Mouse (Mus musculus) left cerebral cortex, adult 11 months (tissue): Measurements from ENCODE around the gene Ankrd13b.
"Not testable (repeated sequence)": the region's sequence is repeated elsewhere in the genome, so short reads cannot be mapped to it uniquely, and the experiment has no call there.

Experiments
- DNase-seq: peaks from one replicate; pipeline ENCODE4 v3.0.0; 2022; ENCODE audit warnings: low spot score

Gene Ankrd13b

GRCm38 (mm10) chr11:77489591-77490235, at the start of gene Ankrd13b:
TSS of gene Ankrd13b (minus strand) at chr11:77489678.
- no peak for DNase-seq

DNA sequence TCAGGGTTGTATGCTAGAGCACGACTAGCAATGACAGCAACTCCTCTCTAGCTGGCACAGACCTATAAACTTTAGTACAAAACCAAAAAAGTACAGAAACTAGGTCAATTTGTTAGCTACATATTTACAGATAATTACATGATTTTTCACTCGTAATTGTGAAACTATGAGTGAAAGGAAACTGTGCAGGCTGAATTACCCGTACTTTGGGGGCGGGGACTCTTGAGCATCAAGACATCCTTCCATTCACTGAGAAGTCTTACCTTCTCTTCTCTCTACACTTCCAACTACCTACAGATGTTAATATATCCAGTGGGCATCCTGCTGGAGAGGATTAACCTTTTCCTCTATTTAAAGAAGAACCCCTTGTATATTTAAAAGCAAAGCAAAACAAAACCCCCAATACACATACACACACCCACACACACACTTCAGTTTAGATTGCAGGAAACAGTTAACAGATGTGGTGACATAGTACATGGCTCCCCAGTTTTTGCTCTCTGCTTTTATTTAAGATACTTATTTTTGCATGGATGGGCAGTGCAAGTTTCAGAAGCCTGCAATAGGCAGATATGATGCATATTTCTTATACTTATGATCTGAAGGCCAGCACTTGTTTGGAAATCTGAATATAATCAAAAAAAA, 42.8 kb upstream of the Ankrd13b start:
- no peak for DNase-seq

DNA sequence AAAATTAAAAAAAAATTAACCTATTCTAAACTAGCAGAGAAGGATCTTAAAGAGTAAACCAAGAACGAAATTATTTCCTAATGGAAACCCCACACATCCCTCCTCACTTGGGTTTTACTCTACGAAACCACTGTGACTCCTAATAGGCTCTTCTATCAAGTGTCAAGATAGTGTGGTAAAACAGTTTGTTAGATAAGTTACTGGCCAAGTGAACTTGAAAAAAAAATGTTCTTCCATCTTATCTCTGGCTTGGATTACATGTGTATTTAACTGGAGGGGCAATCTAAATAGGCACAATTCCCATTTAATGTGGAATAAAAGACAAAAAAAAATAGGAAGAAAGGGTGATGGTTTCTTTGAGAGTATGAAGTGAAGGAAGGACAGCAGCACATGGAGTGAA, 41.4 kb upstream of the Ankrd13b start:
- no peak for DNase-seq

- no peak for DNase-seq
Observed at GRCm38 (mm10) chr11:77529644-77530043, 40.2 kb upstream of the Ankrd13b start.

DNA sequence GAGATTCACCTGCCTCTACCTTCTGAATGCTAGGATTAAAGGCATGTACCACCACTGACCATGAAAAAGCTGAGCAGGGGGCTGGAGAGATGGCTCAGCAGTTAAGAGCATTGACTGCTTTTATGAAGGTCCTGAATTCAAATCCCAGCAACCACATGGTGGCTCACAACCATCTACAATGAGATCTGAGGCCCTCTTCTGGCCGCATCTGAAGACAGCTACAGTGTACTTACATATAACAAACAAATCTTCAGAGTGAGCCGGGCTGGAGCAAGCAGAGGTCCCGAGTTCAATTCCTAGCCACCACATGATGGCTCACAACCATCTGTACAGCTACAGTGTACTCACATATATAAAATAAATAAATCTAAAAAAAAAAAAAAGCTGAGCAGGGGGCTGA, 38.9 kb upstream of the Ankrd13b start:
- not testable (repeated sequence) for DNase-seq

GRCm38 (mm10) chr11:77525804-77526486, 36.5 kb upstream of the Ankrd13b start:
- no peak for DNase-seq

- no peak for DNase-seq
Observed at GRCm38 (mm10) chr11:77520601-77521529, 31.4 kb upstream of the Ankrd13b start.

DNA sequence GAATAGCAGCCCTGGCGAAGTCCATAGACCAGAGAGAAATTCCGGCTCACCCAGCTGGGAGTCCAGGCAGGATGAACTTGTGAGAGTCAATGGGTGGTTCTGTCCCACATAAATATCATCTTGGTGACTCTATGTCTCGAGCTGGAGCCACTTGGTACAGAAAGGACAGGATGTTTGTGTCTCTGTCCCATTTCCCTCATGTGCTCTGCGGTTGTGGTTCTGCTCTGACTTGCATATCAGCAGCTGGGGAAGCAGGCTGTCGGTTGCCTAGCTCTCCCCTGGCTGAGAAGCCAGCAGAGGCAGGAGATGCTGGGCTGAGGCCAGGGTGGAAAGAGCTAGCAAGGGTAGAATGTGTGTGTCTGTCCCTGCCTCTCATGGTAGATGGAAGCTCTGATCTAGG, 29.6 kb upstream of the Ankrd13b start, which contains the start of gene Gm10392:
Gm10392 (minus strand) TSS at position 156 of the 400 bp plus-strand sequence.
- DNase-seq = no peak

DNA sequence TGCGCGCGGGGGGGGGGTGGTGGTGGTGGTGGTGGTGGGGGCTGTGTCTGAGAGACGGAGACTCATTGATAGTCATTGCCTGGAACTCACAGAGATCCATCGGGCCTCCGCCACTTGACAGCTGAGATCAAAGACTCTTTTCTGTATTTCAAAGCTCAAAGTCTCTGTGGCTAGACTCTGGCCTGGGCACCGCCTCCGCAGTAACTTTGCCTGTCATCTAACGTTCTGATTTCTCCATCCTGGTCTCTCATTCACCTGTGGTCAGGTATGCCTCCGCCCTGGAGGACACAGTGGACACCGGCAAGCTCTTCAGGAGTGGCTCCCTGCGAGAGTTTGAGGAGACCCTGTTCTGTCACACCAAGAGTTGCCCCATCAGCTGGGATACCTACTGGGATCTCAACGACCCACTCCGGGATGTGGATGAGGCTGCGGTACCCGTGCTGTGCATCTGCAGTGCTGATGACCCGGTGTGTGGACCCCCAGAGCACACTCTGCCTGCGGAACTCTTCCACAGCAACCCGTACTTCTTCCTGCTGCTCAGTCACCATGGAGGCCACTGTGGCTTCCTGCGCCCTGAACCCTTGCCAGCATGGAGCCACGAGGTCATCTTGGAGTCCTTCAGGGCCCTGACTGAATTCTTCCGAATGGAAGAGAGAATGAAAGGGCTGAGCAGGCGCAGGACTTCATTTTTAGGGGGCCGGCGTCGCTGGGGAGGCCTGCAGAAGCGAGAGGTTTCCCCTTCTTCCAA, 28.7 kb upstream of the Ankrd13b start:
- no peak for DNase-seq

DNA sequence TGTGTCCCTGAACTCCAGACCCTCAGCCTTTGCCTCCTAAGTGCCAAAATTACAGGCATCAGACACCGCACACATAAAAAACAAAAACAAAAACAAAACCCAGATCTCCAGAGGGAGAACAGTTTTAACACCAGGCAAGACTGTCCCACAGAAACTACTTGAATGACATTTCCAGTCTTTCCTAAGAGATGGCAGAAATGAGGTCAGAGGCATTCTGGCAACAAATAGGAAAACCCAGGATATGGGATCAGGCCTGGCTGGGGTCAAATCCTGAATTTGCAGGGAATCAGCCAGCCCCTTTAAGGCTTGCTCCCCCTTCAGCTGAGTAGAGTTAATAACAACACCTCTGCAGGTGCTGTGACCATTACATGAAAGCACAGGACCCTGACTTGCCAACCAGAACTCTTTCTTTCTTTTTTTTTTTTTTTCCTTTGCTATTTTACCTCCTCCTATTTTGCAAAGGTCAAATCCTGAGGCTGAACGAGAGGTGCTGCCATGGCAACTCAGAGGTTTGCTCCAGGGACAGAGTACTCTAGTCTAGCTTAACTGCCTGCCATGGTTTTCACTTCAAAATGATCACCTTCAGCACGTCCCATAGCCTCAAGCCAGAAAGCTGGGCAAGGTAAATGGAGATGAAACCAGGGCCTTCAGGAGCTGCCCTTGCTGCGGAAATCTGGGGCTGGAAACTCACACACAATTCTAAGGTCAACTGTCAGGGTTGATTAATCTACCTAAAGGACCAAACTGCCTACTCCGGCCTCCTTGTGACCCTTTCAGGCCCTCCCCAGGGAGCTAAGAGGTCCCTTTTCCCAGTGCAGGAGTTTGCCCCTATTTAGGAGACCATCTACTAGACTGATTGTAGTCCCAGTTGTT, 27.3 kb upstream of the Ankrd13b start:
- no peak for DNase-seq

- no peak for DNase-seq
Observed at GRCm38 (mm10) chr11:77515637-77516552, 26.4 kb upstream of the Ankrd13b start, which contains the start of gene Trp53i13. TSS of gene Trp53i13 (minus strand) at chr11:77515980.

GRCm38 (mm10) chr11:77514832-77515636, 25.6 kb upstream of the Ankrd13b start, which contains the start of gene Abhd15:
TSS of gene Abhd15 (plus strand) at chr11:77515121.
- no peak for DNase-seq

DNA sequence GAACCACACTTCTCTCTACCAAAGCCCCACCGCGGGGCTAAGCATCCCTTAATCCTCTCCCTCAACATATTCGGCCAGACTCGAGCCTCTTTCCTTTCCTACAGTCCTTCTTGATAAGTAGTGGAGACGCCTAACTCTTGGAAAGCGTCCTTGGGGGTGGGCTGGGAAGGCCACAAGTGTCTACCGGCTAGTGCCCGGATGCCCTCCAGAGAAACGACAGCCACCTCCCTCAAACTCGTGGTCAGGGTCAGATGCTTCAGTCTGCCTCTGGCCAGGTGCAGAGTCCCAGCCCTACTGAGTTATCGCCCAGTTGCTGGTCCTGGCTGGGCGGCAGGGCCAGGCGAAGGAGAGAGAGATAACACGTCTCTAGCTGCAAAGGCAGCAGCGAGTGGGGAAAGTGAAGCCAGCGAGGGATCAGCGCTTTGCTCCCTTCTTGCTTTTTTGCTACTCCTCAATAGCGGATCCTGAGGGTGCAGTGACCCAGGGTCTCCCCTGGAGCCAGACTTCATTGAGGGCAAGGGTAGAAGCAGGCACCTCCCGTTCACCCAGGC, 24.9 kb upstream of the Ankrd13b start:
- no peak for DNase-seq

DNA sequence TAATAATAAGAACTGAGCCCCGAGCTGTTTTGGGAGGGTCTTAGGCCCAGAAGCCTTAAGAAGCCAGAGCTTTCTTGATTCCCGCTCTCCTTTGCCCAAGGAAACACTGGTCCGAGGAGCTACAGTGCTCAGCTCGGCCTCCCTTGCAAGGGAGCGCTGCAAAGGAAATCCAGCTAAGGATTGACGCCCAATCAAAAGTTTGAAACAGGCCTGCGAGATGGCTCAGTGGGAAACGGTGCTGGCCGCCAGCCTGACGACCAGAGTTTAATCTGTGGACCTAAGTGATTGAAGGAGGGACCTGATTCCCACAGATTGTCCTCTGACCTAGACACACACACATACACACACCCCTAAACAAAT, 24.3 kb upstream of the Ankrd13b start:
- DNase-seq = no peak

GRCm38 (mm10) chr11:77512891-77513810, 23.7 kb upstream of the Ankrd13b start:
- no peak for DNase-seq

GRCm38 (mm10) chr11:77511336-77511735, 21.9 kb upstream of the Ankrd13b start:
- no peak for DNase-seq
